Mouse (Mus musculus) midbrain, postnatal 0 days (tissue): ENCODE data around the gene Hc. TPM values are rescaled to one million over a fixed set of nuclear protein-coding genes. Genes with fewer than 3 reads are reported as not detected.
A peak's percentile ranks its signal among the peaks of the same experiment; 100 is the strongest.

Experiments
- ATAC-seq: fragments of 200-750 bp; cut with Nextera tagmentation; 2 replicates; pipeline ENCODE4 v1.8.0; 2017; ENCODE audit warnings: moderate number of reproducible peaks, mild to moderate bottlenecking, moderate TSS enrichment, moderate library complexity; ENCODE audit not compliant: low FRiP score
- DNase-seq: peaks from one replicate; pipeline ENCODE4 v3.0.0-alpha.2; 2015; ENCODE audit warnings: low spot score
- H3K27ac ChIP-seq: fragments of 300-500 bp; sonication (generic); 2 replicates; pipeline ENCODE4 v1.5.1; 2014; ENCODE audit warnings: low read depth, mild to moderate bottlenecking, low read length, mixed read lengths
- H3K27me3 ChIP-seq: fragments of 300-500 bp; sonication (generic); 2 replicates; pipeline ENCODE4 v1.6.1; 2014; ENCODE audit warnings: low read length, control low read depth, mixed read lengths; ENCODE audit not compliant: insufficient read depth
- H3K36me3 ChIP-seq: fragments of 300-500 bp; sonication (generic); 2 replicates; pipeline ENCODE4 v1.6.1; 2014; ENCODE audit warnings: low read length, control low read depth, mixed read lengths; ENCODE audit not compliant: insufficient read depth
- H3K4me1 ChIP-seq: fragments of 300-500 bp; sonication (generic); 2 replicates; pipeline ENCODE4 v1.6.1; 2014; ENCODE audit warnings: mild to moderate bottlenecking, control low read depth, antibody characterized with exemption, low read length, mixed read lengths; ENCODE audit not compliant: insufficient read depth
- H3K4me2 ChIP-seq: fragments of 300-500 bp; sonication (generic); 2 replicates; pipeline ENCODE4 v1.6.1; 2014; ENCODE audit warnings: low read depth, mild to moderate bottlenecking, low read length, mixed read lengths; ENCODE audit not compliant: poor library complexity, severe bottlenecking
- H3K4me3 ChIP-seq: fragments of 300-500 bp; sonication (generic); 2 replicates; pipeline ENCODE4 v1.5.1; 2014; ENCODE audit warnings: low read depth, mild to moderate bottlenecking, low read length, moderate library complexity
- H3K9ac ChIP-seq: fragments of 300-500 bp; sonication (generic); replicated peaks from 2 replicates; pipeline ENCODE4 v1.6.1; 2014; ENCODE audit warnings: mild to moderate bottlenecking, low read length, moderate library complexity, mixed read lengths; ENCODE audit not compliant: poor library complexity, severe bottlenecking
- H3K9me3 ChIP-seq: fragments of 300-500 bp; sonication (generic); 2 replicates; pipeline ENCODE4 v1.6.1; 2016; ENCODE audit warnings: low read length, control low read depth
- CTCF ChIP-seq: IDR thresholded peaks from 2 replicates; pipeline ENCODE4 v1.5.1; 2016; ENCODE audit warnings: antibody characterized with exemption, mild to moderate bottlenecking
- WGBS: fragments of 180-500 bp; shearing (Covaris S2); extraction: QIAGEN DNeasy Blood & Tissue Kit; methylation state at CpG from one replicate; pipeline ENCODE4 v1.1.7; 2014; 5-methylcytosine and 5-hydroxymethylcytosine counted together
- polyA plus RNA-seq: library from polyadenylated mRNA; unstranded; fragments of >200 nt; fragmentation: Nextera tagmentation; extraction: Ambion mirVana; gene quantifications from 2 replicates; pipeline ENCODE4 v1.2.1, GENCODE M21; 2015
- total RNA-seq: library from RNA; depleted of rRNA; stranded (reverse); fragments of >200 nt; gene quantifications from 2 replicates; pipeline ENCODE4 v1.2.3, GENCODE M21; 2014

Hc gene
- total and polyA plus RNA-seq, 2 experiments from 2014 or later, result 0.31 TPM; not detected in 1

- H3K4me1 ChIP-seq, result no peaks in the 10 kb centered on the region
- TF ChIP-seq CTCF, result no peak
- ATAC-seq, result no peak
These were observed 84.8 kb downstream of the Hc start for GRCm38 (mm10) chr2:34976447-34976846.

GRCm38 (mm10) chr2:34973087-34973486 lies 88.2 kb downstream of the Hc start:
- ATAC-seq (no peak), DNase-seq (no peak)
- Histone ChIP-seq H3K9ac (no peak overlapping the region), H3K4me3 (no peak overlapping the region), H3K9me3 (no peaks in the 10 kb centered on the region), H3K27ac (no peak overlapping the region), H3K36me3 (no peaks in the 10 kb centered on the region), H3K4me2 (no peak overlapping the region), H3K4me1 (no peaks in the 10 kb centered on the region), H3K27me3 (no peaks in the 10 kb centered on the region)
- no peak for TF ChIP-seq CTCF
- 92% methylated on average over 8 of the region's 8 CpGs for WGBS

More at GRCm38 (mm10) chr2:34976447-34976846, 84.8 kb downstream of the Hc start:
- Histone ChIP-seq H3K9ac (no peak overlapping the region), H3K27ac (no peak overlapping the region), H3K36me3 (no peaks in the 10 kb centered on the region), H3K9me3 (no peaks in the 10 kb centered on the region), H3K27me3 (no peaks in the 10 kb centered on the region), H3K4me3 (no peak overlapping the region), H3K4me2 (no peak overlapping the region)
- 90% methylated on average over 6 of the region's 6 CpGs for WGBS
- DNase-seq, result no peak

GRCm38 (mm10) chr2:34971080-34971888 lies 90.0 kb downstream of the Hc start:
- Histone ChIP-seq H3K9me3 (no peaks in the 10 kb centered on the region), H3K4me1 (no peaks in the 10 kb centered on the region), H3K4me2 (no peak overlapping the region), H3K27ac (no peak overlapping the region), H3K36me3 (no peaks in the 10 kb centered on the region), H3K27me3 (no peaks in the 10 kb centered on the region), H3K9ac (no peak overlapping the region), H3K4me3 (no peak overlapping the region)
- no peak for ATAC-seq
- WGBS, result 83% methylated on average over 11 of the region's 11 CpGs
- no peak for TF ChIP-seq CTCF
- no peak for DNase-seq

GRCm38 (mm10) chr2:34970092-34970750 lies 91.0 kb downstream of the Hc start:
- peak; percentile 67 for DNase-seq
- Histone ChIP-seq H3K27ac (no peak overlapping the region), H3K4me3 (no peak overlapping the region), H3K9me3 (no peaks in the 10 kb centered on the region), H3K27me3 (no peaks in the 10 kb centered on the region), H3K36me3 (no peaks in the 10 kb centered on the region), H3K9ac (no peak overlapping the region), H3K4me1 (no peaks in the 10 kb centered on the region), H3K4me2 (no peak overlapping the region)
- ATAC-seq, result no peak
- WGBS, result 41% methylated on average over 9 of the region's 9 CpGs
- TF ChIP-seq CTCF, result peak; percentile 76

GRCm38 (mm10) chr2:34969166-34969565 lies 92.1 kb downstream of the Hc start:
- Histone ChIP-seq H3K36me3 (no peaks in the 10 kb centered on the region), H3K4me1 (no peaks in the 10 kb centered on the region), H3K9me3 (no peaks in the 10 kb centered on the region), H3K4me3 (no peak overlapping the region), H3K27ac (no peak overlapping the region), H3K27me3 (no peaks in the 10 kb centered on the region), H3K4me2 (no peak overlapping the region), H3K9ac (no peak overlapping the region)
- 60% methylated on average over 7 of the region's 7 CpGs for WGBS
- no peak for TF ChIP-seq CTCF
- ATAC-seq (no peak), DNase-seq (peak; percentile 41)
